In the genomic region with DNA sequence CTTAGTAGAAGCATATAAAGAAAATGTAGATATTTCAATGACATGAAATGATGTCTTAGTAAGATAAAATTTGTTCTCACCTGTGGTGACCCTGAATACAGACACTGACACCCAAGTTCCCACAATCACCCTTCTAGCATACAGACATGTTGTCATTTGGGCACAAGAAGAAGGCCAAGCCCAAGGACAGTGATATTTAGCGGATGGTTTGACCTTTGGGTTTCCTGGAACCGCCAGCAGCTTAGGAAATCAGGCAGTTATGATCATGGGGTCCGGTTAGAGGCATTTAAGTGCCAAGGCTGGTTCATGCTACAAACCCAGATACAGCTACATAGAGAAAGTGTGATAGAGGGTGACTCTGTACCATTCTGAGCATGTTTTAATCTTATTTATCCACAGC, we compare ENCODE assay signal across 15 mouse cellular contexts.
"Had no signal": no experiment of that assay in that cellular context is flagged by ENCODE, and none has a peak within 500 bp of the region (broad histone marks: within the 10 kb centered on the region; RNA-seq: fewer than 3 reads in every experiment).

No protein-coding gene starts in this region.

- ATAC-seq: liver, postnatal 0 days; lung, postnatal 0 days; midbrain, embryonic 16.5 days had no signal

- DNase-seq: liver, postnatal 0 days; lung, adult 2 months; lung, postnatal 14 days; lung, postnatal 36 days; midbrain, embryonic 14.5 days; retina, postnatal 1 day; right cerebral cortex, adult 18-20 months; right cerebral cortex, postnatal 25 days; right cerebral cortex, postnatal 4 days; spleen, adult 18-20 months; thymus, adult 2 months; thymus, postnatal 14 days; thymus, postnatal 36 days had no signal
